Mouse (Mus musculus): ENCODE measurements around the gene Srsf12. TPM values are rescaled to one million over a fixed set of nuclear protein-coding genes. Genes with fewer than 3 reads are reported as not detected.
A peak's percentile ranks its signal among the peaks of the same experiment; 100 is the strongest.

Srsf12 gene
- polyA plus RNA-seq (2015; fragmentation: Nextera tagmentation; extraction: Ambion mirVana): 59.7 and 68.8 TPM in 2 replicates

DNA sequence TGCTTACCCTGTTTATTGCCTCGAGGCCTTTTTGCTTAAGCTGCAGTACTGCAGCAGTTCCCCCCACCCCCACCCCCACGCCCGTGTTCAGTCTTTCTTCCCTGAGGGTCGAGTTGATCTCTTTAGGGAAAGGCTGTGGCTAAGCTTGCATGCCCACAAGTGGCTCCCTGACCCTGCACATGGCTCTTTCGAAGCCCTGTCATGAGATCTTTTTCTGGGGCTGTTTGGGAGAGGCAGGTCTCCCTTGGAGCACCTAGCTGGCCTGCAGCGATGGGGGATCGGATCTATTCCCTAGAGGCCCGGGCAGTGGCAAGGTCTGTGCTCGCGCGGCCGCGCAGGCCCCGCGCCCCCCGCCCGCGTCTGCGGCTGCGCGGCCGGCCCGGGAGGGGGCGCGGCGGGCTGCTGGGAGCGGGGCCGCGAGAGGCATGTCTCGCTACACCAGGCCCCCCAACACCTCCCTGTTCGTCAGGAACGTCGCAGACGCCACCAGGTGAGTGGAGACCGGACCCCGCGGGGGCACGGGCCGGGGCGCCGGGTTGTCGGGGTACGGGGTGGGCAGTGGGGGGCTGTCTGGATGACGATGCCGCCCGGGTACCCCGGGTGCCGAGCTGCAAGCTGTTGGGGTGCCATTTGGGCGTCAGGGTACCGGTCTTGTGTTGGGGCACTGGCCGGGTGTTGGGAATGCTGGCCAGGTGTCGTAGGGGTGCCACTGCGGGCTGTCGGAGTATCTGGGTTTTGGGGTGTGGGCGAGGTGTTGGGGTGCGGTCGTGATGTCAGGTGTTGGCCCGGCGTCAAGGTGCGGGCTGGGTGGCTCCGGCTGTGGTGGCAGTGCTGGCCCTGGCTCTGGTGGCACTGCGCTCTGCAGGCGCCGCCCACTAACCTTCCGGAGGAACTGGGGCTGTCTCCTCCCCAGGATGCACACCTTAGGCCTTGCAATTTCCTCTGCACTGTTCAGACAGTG lies at the start of gene Srsf12:
Gene Srsf12, plus strand, starts transcription at position 111 of the 961 bp plus-strand sequence.
- ATAC-seq (replicated peaks): peak; percentile 93
- H3K4me3 ChIP-seq: peak within 1 kb of the TSS; percentile 96
- peak within 1 kb of the TSS; percentile 90 for H3K9ac ChIP-seq
- peak within 1 kb of the TSS; percentile 94 for H3K27ac ChIP-seq
- no peaks in the 10 kb centered on the region for H3K9me3 ChIP-seq
- peak within 1 kb of the TSS; percentile 92 for H3K4me2 ChIP-seq
- no peaks in the 10 kb centered on the region for H3K36me3 ChIP-seq (replicated peaks)
- 2% methylated on average over 65 of the region's 65 CpGs for WGBS
- H3K4me1 ChIP-seq: peaks cover 19% of the 10 kb centered on the region
- H3K27me3 ChIP-seq (replicated peaks): no peaks in the 10 kb centered on the region

DNA sequence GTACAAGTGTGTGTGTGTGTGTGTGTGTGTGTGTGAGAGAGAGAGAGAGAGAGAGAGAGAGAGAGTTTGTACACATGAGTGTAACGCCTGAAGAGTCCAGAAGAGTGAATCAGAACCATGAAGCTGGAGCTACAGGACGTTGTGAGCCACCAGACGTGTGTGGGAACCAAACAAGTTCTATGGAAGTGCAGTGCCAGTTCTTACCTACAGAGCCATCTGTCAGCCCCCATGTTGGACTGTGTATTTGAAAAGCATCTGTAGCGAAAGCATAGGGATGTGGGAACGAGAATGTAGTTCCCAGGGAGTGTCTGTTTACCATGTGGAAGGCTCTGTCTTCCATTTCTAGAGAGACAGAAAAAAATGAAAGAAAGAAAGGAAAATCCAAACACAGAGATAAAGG lies 25.3 kb upstream of the Srsf12 start:
- Histone ChIP-seq H3K4me2 (no peak overlapping the region), H3K4me1 (peaks cover 11% of the 10 kb centered on the region), H3K9me3 (no peaks in the 10 kb centered on the region), H3K36me3 (replicated peaks) (peaks cover 6% of the 10 kb centered on the region; the same call in 1 of the 2 replicates), H3K27ac (no peak overlapping the region), H3K27me3 (replicated peaks) (no peaks in the 10 kb centered on the region), H3K4me3 (no peak overlapping the region), H3K9ac (no peak overlapping the region)
- 82% methylated on average over 5 of the region's 5 CpGs for WGBS
- no peak for ATAC-seq (replicated peaks)

DNA sequence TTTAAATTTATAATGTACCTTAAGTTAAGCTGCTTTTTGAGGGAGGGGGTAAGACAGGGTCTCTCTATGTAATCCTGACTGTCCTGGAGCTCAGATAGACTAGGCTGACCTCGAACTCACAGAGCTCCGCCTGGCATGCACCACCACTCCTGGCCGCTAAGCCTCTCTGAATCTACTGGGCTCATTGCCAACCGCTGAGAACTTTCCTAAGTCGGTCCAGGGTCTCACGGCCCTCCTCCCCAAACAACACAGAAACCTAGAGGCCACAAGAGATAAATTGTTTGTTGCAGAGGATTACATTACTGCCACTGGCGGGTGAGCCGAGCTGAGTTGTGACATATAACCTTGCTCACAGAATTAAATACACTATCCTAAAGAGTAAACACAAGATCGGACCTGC lies 20.6 kb upstream of the Srsf12 start:
- no peak; the same call in 1 of the 2 replicates for ATAC-seq (replicated peaks)
- Histone ChIP-seq H3K9ac (peak overlapping the region; percentile 69; the same call in 1 of the 2 replicates), H3K27me3 (replicated peaks) (no peaks in the 10 kb centered on the region; the same call in 1 of the 2 replicates), H3K4me1 (peaks cover 11% of the 10 kb centered on the region), H3K4me3 (peak overlapping the region; percentile 69), H3K27ac (peak overlapping the region; percentile 94), H3K4me2 (peak overlapping the region; percentile 75), H3K9me3 (no peaks in the 10 kb centered on the region), H3K36me3 (replicated peaks) (no peaks in the 10 kb centered on the region)
- WGBS: 13% methylated on average over 9 of the region's 9 CpGs

DNA sequence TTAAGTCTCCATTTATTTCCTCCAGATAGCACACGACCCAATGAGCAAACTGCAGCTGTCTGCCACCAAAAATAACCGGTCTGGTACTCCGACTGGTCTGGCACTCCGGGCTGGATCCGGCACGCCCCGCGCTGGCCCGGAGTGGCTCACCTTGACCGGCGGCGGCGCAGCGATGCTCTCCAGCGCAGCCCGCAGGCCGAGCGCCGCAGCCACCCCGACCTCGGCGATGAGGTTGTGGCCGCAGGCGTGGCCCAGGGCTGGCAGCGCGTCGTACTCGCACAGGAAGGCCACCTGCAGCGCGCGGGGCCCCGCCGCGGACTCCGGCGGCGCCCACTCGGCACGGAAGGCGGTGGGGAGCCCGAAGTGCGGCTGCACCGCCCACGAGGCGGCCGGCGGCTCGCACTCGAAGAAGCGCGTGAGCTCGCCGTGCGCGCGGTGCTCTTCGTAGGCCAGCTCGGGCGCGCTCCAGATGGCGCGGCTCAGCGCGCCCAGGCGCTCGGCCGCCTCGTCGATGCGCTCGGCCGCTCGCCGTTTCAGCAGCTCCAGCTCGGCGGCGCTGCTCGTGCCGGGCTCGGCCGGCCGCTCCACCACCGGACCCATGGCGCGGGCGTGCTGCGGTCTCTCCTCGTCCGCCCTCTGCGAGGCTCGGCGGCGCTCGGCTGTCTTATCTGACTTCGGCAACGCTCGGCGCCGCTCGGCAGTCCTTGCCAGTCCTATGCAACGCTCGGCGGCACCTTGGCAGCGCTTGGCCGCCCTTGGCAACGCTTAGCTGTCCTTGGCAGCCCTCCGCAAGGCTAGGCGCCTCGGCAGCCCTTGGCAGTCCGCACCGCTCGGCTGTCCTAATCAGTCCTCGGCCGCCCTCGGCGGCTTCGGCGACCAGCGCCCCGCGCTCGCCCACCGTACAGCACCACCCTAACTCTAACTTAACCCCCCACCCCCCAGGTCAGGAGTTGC lies 19.7 kb upstream of the Srsf12 start:
- peak; percentile 95 for ATAC-seq (replicated peaks)

DNA sequence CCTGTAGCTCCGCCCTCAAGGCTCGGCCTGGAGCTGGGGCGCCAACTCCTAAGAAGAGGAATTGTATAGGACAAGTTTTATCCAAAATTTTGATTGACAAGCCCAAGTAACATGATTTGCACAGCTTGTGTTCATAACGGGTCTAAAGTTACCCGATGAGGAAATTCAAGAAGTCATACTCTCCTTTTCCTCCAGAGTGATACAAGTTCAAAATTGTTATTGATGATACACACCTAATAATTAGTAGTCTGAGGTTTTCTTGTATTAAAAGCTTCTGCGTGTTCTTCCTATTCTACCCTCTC lies 19.1 kb upstream of the Srsf12 start, which contains the start of gene Pm20d2:
Gene Pm20d2, minus strand, starts transcription at position 3 of the 302 bp plus-strand sequence.
- H3K4me1 ChIP-seq: peaks cover 11% of the 10 kb centered on the region
- peak within 1 kb of the TSS; percentile 69 for H3K4me3 ChIP-seq
- peak within 1 kb of the TSS; percentile 75 for H3K4me2 ChIP-seq
- ATAC-seq (replicated peaks): no peak
- 12% methylated on average over 6 of the region's 6 CpGs for WGBS
- H3K9ac ChIP-seq: peak within 1 kb of the TSS; percentile 69
- no peaks in the 10 kb centered on the region; the same call in 1 of the 2 replicates for H3K27me3 ChIP-seq (replicated peaks)
- H3K36me3 ChIP-seq (replicated peaks): no peaks in the 10 kb centered on the region
- no peaks in the 10 kb centered on the region for H3K9me3 ChIP-seq
- H3K27ac ChIP-seq: peak within 1 kb of the TSS; percentile 94

More for the DNA sequence above, 19.7 kb upstream of the Srsf12 start:
- no peaks in the 10 kb centered on the region; the same call in 1 of the 2 replicates for H3K27me3 ChIP-seq (replicated peaks)
- H3K36me3 ChIP-seq (replicated peaks): no peaks in the 10 kb centered on the region
- H3K4me2 ChIP-seq: peak overlapping the region; percentile 75
- peak overlapping the region; percentile 94 for H3K27ac ChIP-seq
- peak overlapping the region; percentile 69 for H3K4me3 ChIP-seq
- H3K4me1 ChIP-seq: peaks cover 11% of the 10 kb centered on the region
- under 1% methylated on average over 123 of the region's 123 CpGs for WGBS
- H3K9ac ChIP-seq: peak overlapping the region; percentile 69
- no peaks in the 10 kb centered on the region for H3K9me3 ChIP-seq

DNA sequence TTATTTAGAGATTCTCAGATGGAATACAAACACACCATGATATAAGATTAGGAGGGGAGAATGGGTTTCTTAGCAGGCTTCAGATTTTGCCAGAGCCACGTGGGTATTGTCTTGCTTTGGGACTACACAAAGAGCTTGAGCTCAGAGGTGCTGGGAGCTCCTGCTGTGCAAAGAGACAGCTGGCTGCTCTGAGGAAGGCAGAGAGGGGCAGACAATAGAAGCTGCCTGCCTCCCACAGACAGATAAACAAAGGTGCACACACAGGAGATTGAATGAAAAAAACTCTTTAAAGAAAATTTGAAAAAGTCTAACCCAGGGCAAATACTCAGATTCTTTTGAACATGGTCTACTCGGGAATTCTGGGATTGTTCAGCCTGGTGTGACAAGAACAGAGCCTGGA lies 10.7 kb upstream of the Srsf12 start:
- no peaks in the 10 kb centered on the region for H3K27me3 ChIP-seq (replicated peaks)
- no peak overlapping the region for H3K27ac ChIP-seq
- 2% methylated on average over 2 of the region's 2 CpGs for WGBS
- no peak for ATAC-seq (replicated peaks)
- H3K36me3 ChIP-seq (replicated peaks): no peaks in the 10 kb centered on the region
- no peaks in the 10 kb centered on the region for H3K4me1 ChIP-seq
- H3K9me3 ChIP-seq: no peaks in the 10 kb centered on the region
- H3K4me2 ChIP-seq: no peak overlapping the region
- H3K9ac ChIP-seq: no peak overlapping the region
- H3K4me3 ChIP-seq: no peak overlapping the region

DNA sequence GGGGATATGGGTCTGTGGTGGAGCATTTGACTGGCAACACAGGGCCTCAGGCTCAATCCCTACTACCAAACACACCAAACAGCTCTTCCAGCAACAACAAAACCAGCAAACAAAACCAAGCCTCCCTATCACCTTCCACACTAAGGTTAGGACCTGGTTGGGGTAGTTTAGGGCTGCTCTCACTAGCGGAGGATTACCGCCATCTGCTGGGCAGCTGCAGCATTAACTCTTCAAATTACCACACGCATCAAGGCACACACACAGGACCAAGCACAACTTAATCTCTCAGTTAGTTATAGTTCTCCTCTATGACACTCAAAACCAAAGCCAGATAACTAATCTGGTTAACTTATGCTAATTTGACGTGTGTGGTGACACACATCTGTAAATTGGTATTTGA lies 4.1 kb upstream of the Srsf12 start:
- 5% methylated on average over 4 of the region's 4 CpGs for WGBS
- ATAC-seq (replicated peaks): no peak
- Histone ChIP-seq H3K4me1 (peaks cover 9% of the 10 kb centered on the region), H3K27ac (no peak overlapping the region), H3K4me3 (no peak overlapping the region), H3K9ac (no peak overlapping the region), H3K4me2 (no peak overlapping the region), H3K9me3 (no peaks in the 10 kb centered on the region), H3K27me3 (replicated peaks) (no peaks in the 10 kb centered on the region), H3K36me3 (replicated peaks) (no peaks in the 10 kb centered on the region)

DNA sequence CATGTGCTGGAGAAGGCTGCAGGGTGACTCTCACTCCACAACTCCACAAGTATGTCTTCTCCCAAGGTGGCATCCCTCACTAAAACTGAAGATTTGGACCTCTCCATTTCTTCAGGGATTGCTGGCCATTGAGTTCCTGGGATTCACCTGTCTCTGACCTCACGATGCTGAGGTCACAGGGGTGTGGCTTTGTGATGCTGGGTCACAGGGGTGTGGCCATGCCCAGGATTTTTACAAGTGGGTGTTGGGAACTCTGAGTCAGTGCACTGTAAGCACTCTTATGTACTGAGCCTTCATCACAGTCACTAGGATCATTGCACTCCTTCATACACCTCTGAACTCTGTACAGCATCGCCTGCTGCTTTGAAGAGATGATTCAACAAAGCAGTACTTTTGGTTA lies 1.2 kb upstream of the Srsf12 start:
- Histone ChIP-seq H3K4me1 (peaks cover 19% of the 10 kb centered on the region), H3K4me3 (no peak overlapping the region), H3K9ac (no peak overlapping the region), H3K4me2 (no peak overlapping the region), H3K27ac (no peak overlapping the region), H3K36me3 (replicated peaks) (no peaks in the 10 kb centered on the region), H3K27me3 (replicated peaks) (no peaks in the 10 kb centered on the region), H3K9me3 (no peaks in the 10 kb centered on the region)
- 86% methylated on average over 2 of the region's 2 CpGs for WGBS
- ATAC-seq (replicated peaks): no peak

DNA sequence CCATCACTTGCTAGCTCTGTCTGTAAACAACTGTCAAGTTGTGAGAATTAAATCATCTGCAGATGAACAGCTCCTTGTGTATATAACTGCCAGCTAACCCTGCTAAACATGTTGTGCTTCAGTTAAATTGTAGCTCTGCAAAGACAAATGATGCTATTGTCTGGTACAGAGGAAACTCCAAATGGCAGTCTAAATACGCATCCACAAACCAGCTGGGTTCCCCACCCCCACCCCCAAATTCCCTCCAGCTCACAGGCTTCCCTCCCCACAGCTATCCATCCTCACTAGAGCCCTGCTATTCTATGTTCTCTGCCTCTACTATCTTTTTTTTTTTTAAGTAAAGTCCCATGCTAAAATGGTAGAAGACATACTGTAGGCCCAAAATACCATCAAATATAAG lies 13.1 kb downstream of the Srsf12 start:
- no peak overlapping the region for H3K9ac ChIP-seq
- H3K27me3 ChIP-seq (replicated peaks): no peaks in the 10 kb centered on the region
- no peak overlapping the region for H3K27ac ChIP-seq
- 0 out of 2 replicates have a peak, but pooled peaks cover 5% of the 10 kb centered on the region for H3K36me3 ChIP-seq (replicated peaks)
- no peak overlapping the region for H3K4me3 ChIP-seq
- H3K9me3 ChIP-seq: no peaks in the 10 kb centered on the region
- no peaks in the 10 kb centered on the region for H3K4me1 ChIP-seq
- H3K4me2 ChIP-seq: no peak overlapping the region
- WGBS: 56% methylated on average over 1 of the region's 1 CpGs
- ATAC-seq (replicated peaks): no peak

DNA sequence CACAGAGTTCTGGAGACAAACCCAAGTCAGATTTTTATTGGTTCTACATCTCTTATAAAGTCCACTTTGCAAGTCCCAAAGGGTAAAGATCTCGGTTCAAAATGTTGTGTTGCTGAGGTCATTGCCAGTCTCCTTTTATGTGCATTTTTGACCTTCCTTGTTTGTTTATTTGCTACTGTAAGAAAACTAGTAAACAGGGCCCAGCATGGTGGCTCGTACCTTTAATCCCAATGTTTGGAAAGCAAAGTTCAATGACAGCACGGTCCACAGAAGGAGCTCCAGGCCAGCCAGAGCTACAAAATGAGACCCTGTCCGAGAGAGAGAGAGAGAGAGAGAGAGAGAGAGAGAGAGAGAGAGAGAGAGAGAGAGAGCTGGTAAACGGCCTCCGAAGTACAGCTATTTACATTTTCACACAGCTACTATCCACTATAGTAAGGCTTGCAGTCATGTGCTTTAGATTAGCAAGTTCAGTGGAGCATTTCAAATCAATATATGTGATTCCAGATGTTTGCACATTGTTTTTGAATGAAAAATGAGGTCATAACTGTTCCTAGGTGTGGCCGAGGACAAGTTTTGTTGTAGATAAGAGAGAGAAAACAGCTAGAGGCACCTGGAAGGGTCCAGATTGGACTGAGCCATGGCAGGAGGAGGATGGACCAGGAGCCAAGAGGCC lies 15.3 kb downstream of the Srsf12 start:
- H3K4me3 ChIP-seq: no peak overlapping the region
- no peak for ATAC-seq (replicated peaks)
- H3K36me3 ChIP-seq (replicated peaks): 0 out of 2 replicates have a peak, but pooled peaks cover 5% of the 10 kb centered on the region
- no peak overlapping the region for H3K27ac ChIP-seq
- no peak overlapping the region for H3K9ac ChIP-seq
- no peaks in the 10 kb centered on the region for H3K4me1 ChIP-seq
- H3K27me3 ChIP-seq (replicated peaks): no peaks in the 10 kb centered on the region
- no peak overlapping the region for H3K4me2 ChIP-seq
- no peaks in the 10 kb centered on the region for H3K9me3 ChIP-seq
- 75% methylated on average over 7 of the region's 7 CpGs for WGBS

DNA sequence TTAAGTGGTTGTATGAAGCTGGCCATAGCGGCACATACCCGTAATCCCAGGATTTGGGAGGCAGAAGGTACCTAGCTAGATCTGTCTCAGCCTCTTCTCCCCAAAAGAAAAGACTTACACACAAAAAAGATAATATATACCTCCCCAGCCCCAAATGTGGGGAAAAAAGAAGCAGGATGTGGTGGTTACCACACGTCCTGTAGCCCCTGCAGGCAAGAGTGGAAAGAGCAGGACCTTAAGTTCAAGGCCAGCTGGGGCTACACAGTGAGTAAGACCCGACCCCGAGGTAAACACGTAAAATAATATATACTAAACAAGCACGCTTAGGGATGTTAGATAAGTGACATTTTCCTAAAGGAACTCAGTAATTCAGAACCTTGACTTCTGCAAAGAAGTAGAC lies 18.4 kb downstream of the Srsf12 start:
- H3K9ac ChIP-seq: no peak overlapping the region
- WGBS: 87% methylated on average over 7 of the region's 7 CpGs

More for the DNA sequence above, 18.4 kb downstream of the Srsf12 start:
- no peak for ATAC-seq (replicated peaks)
- Histone ChIP-seq H3K36me3 (replicated peaks) (peaks cover 14% of the 10 kb centered on the region; the same call in 1 of the 2 replicates), H3K27ac (no peak overlapping the region), H3K9me3 (no peaks in the 10 kb centered on the region), H3K4me1 (no peaks in the 10 kb centered on the region), H3K4me3 (no peak overlapping the region), H3K4me2 (no peak overlapping the region), H3K27me3 (replicated peaks) (no peaks in the 10 kb centered on the region)

Data from midbrain, embryonic 15.5 days (tissue).